Mouse (Mus musculus): ENCODE data around the gene Commd6.

DNA sequence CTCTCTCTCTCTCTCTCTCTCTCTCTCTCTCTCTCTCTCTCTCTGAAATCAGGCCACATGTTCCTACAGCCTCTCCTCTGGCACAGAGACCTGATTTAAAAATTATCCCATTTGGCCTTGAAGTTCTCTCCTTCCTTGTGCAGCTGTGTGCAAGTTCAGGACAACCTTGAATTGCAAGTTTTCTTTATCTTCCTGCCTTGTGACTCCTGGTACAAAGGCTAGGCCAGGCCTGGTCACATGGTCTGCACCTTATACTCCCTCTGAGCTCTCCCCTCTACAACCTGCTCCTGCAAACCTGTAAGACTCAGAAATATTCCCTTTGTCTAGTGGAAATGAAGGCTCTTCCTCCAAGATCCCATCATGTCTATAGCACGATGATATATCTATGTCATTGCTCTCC is 4.5 kb upstream of the Commd6 start:
- TF ChIP-seq CTCF (IDR thresholded peaks at IDR 0.05; ENCODE audit: low read depth, low read length): no peak
- TF ChIP-seq POLR2A (IDR thresholded peaks at IDR 0.05; ENCODE audit: extremely low read depth, insufficient read depth, low read length): no peak

Measured in liver, adult 2 months (tissue).